Mouse (Mus musculus) limb, embryonic 11.5 days (tissue): Measurements from ENCODE around the gene Gcnt7. TPM values are rescaled to one million over a fixed set of nuclear protein-coding genes. Genes with fewer than 3 reads are reported as not detected.

Experiments
- ATAC-seq: fragments of 200-750 bp; cut with Nextera tagmentation; 2 replicates; pipeline ENCODE4 v1.8.0; 2017; ENCODE audit warnings: low read depth; ENCODE audit not compliant: insufficient number of reproducible peaks, low FRiP score, low TSS enrichment
- DNase-seq: peaks from one replicate; pipeline ENCODE4 v3.0.0-alpha.2; 2015; ENCODE audit warnings: low spot score
- H3K27ac ChIP-seq: fragments of 300-500 bp; sonication (generic); replicated peaks from 2 replicates; pipeline ENCODE4 v1.5.1; 2014; ENCODE audit warnings: low read depth, mild to moderate bottlenecking, low read length
- H3K27me3 ChIP-seq: fragments of 300-500 bp; sonication (generic); 2 replicates; pipeline ENCODE4 v1.6.1; 2014; ENCODE audit warnings: mild to moderate bottlenecking, low read length, mixed read lengths; ENCODE audit not compliant: control insufficient read depth, insufficient read depth
- H3K36me3 ChIP-seq: fragments of 300-500 bp; sonication (generic); 2 replicates; pipeline ENCODE4 v1.6.1; 2014; ENCODE audit warnings: mild to moderate bottlenecking, low read length, moderate library complexity, mixed read lengths; ENCODE audit not compliant: control insufficient read depth, insufficient read depth
- H3K4me1 ChIP-seq: fragments of 300-500 bp; sonication (generic); 2 replicates; pipeline ENCODE4 v1.6.1; 2014; ENCODE audit warnings: low read length, mixed read lengths; ENCODE audit not compliant: control insufficient read depth, insufficient read depth
- H3K4me2 ChIP-seq: fragments of 300-500 bp; sonication (generic); 2 replicates; pipeline ENCODE4 v1.6.1; 2014; ENCODE audit warnings: low read depth, mild to moderate bottlenecking, moderate library complexity; ENCODE audit not compliant: severe bottlenecking
- H3K4me3 ChIP-seq: fragments of 300-500 bp; sonication (generic); 2 replicates; pipeline ENCODE4 v1.5.1; 2014; ENCODE audit warnings: low read depth, low read length
- H3K9ac ChIP-seq: fragments of 300-500 bp; sonication (generic); 2 replicates; pipeline ENCODE4 v1.6.1; 2014; ENCODE audit warnings: mild to moderate bottlenecking, low read length
- H3K9me3 ChIP-seq: fragments of 300-500 bp; sonication (generic); 2 replicates; pipeline ENCODE4 v1.6.1; 2016; ENCODE audit warnings: low read length; ENCODE audit not compliant: control insufficient read depth
- WGBS: fragments of 180-500 bp; shearing (Covaris S2); extraction: QIAGEN DNeasy Blood & Tissue Kit; methylation state at CpG from one replicate; pipeline ENCODE4 v1.1.7; 2014; 5-methylcytosine and 5-hydroxymethylcytosine counted together
- polyA plus RNA-seq: library from polyadenylated mRNA; unstranded; fragments of >200 nt; fragmentation: Nextera tagmentation; extraction: Ambion mirVana; gene quantifications from 2 replicates; pipeline ENCODE4 v1.2.1, GENCODE M21; 2014

Gcnt7 gene
- polyA plus RNA-seq, 1 experiment from 2014 or later: 0.56 TPM

- H3K9ac ChIP-seq: no peak overlapping the region
- no peak overlapping the region for H3K4me3 ChIP-seq
- no peak for DNase-seq
- no peak overlapping the region for H3K27ac ChIP-seq
- no peak for ATAC-seq
- H3K36me3 ChIP-seq: peaks cover 7% of the 10 kb centered on the region; the same call in 1 of the 2 replicates
- no peak overlapping the region for H3K4me2 ChIP-seq
- no peaks in the 10 kb centered on the region for H3K4me1 ChIP-seq
- no peaks in the 10 kb centered on the region for H3K27me3 ChIP-seq
- H3K9me3 ChIP-seq: no peaks in the 10 kb centered on the region
- 90% methylated on average over 6 of the region's 6 CpGs for WGBS
Observed at GRCm38 (mm10) chr2:172450640-172451039, 7.8 kb downstream of the Gcnt7 start.

DNA sequence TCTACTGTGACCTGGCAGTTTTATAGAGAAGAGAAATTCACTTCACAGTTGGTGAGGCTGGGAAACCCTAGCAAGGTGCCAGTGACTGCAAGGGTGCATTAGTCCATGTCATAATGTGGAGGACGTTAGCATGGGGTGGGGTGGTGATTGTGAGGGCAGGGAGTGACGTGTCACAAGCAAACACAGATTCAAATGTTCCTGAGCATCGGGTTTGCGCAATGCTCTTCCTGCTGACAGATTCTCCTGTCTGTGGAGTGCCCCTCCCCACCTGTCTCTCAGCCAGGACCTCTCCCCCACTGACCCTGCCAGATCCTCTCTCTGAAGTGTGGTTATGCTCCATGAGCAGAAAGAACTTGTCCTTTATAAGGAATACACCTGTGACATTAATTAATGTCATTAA is 10.1 kb downstream of the Gcnt7 start:
- Histone ChIP-seq H3K4me1 (no peaks in the 10 kb centered on the region), H3K27ac (no peak overlapping the region), H3K36me3 (peaks cover 7% of the 10 kb centered on the region; the same call in 1 of the 2 replicates), H3K4me2 (no peak overlapping the region), H3K9me3 (no peaks in the 10 kb centered on the region), H3K9ac (no peak overlapping the region), H3K27me3 (no peaks in the 10 kb centered on the region), H3K4me3 (no peak overlapping the region)
- 90% methylated on average over 4 of the region's 4 CpGs for WGBS
- ATAC-seq: no peak
- DNase-seq: no peak

- DNase-seq (no peak), ATAC-seq (no peak)
- Histone ChIP-seq H3K36me3 (peaks cover 5% of the 10 kb centered on the region; the same call in 1 of the 2 replicates), H3K27me3 (no peaks in the 10 kb centered on the region), H3K9ac (no peak overlapping the region), H3K4me2 (no peak overlapping the region), H3K4me3 (no peak overlapping the region), H3K27ac (no peak overlapping the region), H3K9me3 (no peaks in the 10 kb centered on the region), H3K4me1 (no peaks in the 10 kb centered on the region)
- WGBS: 91% methylated on average over 6 of the region's 6 CpGs
Observed at GRCm38 (mm10) chr2:172447317-172447716, 11.1 kb downstream of the Gcnt7 start.

- peaks cover 6% of the 10 kb centered on the region for H3K4me1 ChIP-seq
- DNase-seq (no peak), ATAC-seq (no peak)
- 91% methylated on average over 4 of the region's 4 CpGs for WGBS
- no peak overlapping the region for H3K4me3 ChIP-seq
- H3K4me2 ChIP-seq: no peak overlapping the region
- H3K27ac ChIP-seq: no peak overlapping the region
- H3K36me3 ChIP-seq: peaks cover 2% of the 10 kb centered on the region; the same call in 1 of the 2 replicates
- H3K27me3 ChIP-seq: no peaks in the 10 kb centered on the region
- H3K9ac ChIP-seq: no peak overlapping the region
- H3K9me3 ChIP-seq: no peaks in the 10 kb centered on the region
Observed at GRCm38 (mm10) chr2:172445617-172446016, 12.8 kb downstream of the Gcnt7 start.

- H3K9me3 ChIP-seq: no peaks in the 10 kb centered on the region
- WGBS: 33% methylated on average over 6 of the region's 6 CpGs
- H3K36me3 ChIP-seq: no peaks in the 10 kb centered on the region
- peaks cover 8% of the 10 kb centered on the region for H3K4me1 ChIP-seq
- peak overlapping the region; percentile 67 for H3K4me2 ChIP-seq
- peak overlapping the region; percentile 65; the same call in 1 of the 2 replicates for H3K9ac ChIP-seq
- peak overlapping the region; percentile 85 for H3K4me3 ChIP-seq
- no peak overlapping the region for H3K27ac ChIP-seq
- ATAC-seq (no peak), DNase-seq (no peak)
- no peaks in the 10 kb centered on the region for H3K27me3 ChIP-seq
Observed at GRCm38 (mm10) chr2:172441176-172441575, 17.2 kb downstream of the Gcnt7 start.

DNA sequence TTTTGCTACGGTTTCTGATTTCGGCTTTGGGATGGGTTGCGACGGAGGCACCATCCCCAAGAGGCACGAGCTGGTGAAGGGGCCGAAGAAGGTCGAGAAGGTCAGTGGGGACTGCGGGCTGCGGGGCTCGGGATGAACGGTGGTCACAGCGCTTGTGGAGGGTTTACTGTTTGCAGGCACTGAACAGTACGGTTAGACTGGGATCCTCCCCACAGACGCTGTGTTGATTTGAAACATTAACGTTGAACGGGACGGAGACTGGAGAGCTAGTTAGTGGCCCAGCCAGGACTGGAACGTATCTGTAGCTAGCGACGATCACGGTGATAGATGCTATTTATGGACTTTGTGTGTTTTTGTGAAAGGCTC is 17.8 kb downstream of the Gcnt7 start:
- H3K27ac ChIP-seq: no peak overlapping the region
- WGBS: under 1% methylated on average over 21 of the region's 21 CpGs
- ATAC-seq: peak; percentile 58

GRCm38 (mm10) chr2:172439843-172440639 is 18.4 kb downstream of the Gcnt7 start, which contains the start of gene Rtf2:
TSS of gene Rtf2 (plus strand) at chr2:172440556.
- Histone ChIP-seq H3K27ac (no peak within 1 kb of the TSS), H3K4me3 (peak within 1 kb of the TSS; percentile 85), H3K9ac (peak within 1 kb of the TSS; percentile 65), H3K9me3 (no peaks in the 10 kb centered on the region), H3K27me3 (no peaks in the 10 kb centered on the region), H3K4me2 (peak within 1 kb of the TSS; percentile 67), H3K4me1 (peaks cover 8% of the 10 kb centered on the region), H3K36me3 (no peaks in the 10 kb centered on the region)
- DNase-seq (peak; percentile 100), ATAC-seq (peak; percentile 95)
- 2% methylated on average over 35 of the region's 35 CpGs for WGBS

More for the DNA sequence above, 17.8 kb downstream of the Gcnt7 start:
- Histone ChIP-seq H3K4me1 (peaks cover 8% of the 10 kb centered on the region), H3K36me3 (no peaks in the 10 kb centered on the region), H3K27me3 (no peaks in the 10 kb centered on the region), H3K4me3 (peak overlapping the region; percentile 85), H3K9me3 (no peaks in the 10 kb centered on the region), H3K4me2 (peak overlapping the region; percentile 67), H3K9ac (peak overlapping the region; percentile 65)
- no peak for DNase-seq

- H3K27me3 ChIP-seq: no peaks in the 10 kb centered on the region
- H3K4me3 ChIP-seq: no peak overlapping the region
- H3K4me1 ChIP-seq: peaks cover 8% of the 10 kb centered on the region
- no peak overlapping the region for H3K27ac ChIP-seq
- H3K4me2 ChIP-seq: no peak overlapping the region
- 72% methylated on average over 16 of the region's 16 CpGs for WGBS
- no peak overlapping the region for H3K9ac ChIP-seq
- no peaks in the 10 kb centered on the region for H3K9me3 ChIP-seq
- no peaks in the 10 kb centered on the region for H3K36me3 ChIP-seq
- no peak for ATAC-seq
- no peak for DNase-seq
Observed at GRCm38 (mm10) chr2:172437371-172437952, 20.9 kb downstream of the Gcnt7 start.
